Mouse (Mus musculus): ENCODE data around the gene Sema5a.

DNA sequence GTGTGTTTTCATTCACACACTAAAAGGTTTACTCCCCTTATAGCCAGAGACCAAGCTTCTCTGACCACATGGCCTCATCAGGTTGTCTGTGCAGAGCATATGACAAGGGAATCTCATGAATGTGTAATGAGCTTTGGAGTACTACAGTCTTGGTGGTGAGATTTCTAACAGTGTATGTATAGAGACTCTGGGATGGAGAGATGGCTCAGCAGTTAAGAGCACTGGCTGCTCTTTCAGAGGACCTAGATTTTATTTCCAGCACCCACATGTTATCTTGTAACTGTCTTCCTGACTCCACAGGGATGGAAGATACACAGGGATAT, 189.2 kb downstream of the Sema5a start:
- TF ChIP-seq POLR2A (IDR thresholded peaks at IDR 0.05; ENCODE audit: control insufficient read depth, extremely low read depth, insufficient read depth, low read length, poor library complexity): no peak
- TF ChIP-seq CTCF (IDR thresholded peaks at IDR 0.05; ENCODE audit: borderline replicate concordance, control insufficient read depth, extremely low read depth, insufficient read depth, low read length, poor library complexity): no peak
